Mouse (Mus musculus): ENCODE data around the gene Tnfsf10. TPM values are rescaled to one million over a fixed set of nuclear protein-coding genes. Genes with fewer than 3 reads are reported as not detected.

Gene Tnfsf10
- polyA plus RNA-seq, 1 experiment from 2014 or later = 1.4 TPM

- no peak overlapping the region for H3K4me3 ChIP-seq (ENCODE audit: inconsistent target)
- H3K79me2 ChIP-seq (ENCODE audit: inconsistent target) = no peaks in the 10 kb centered on the region
- H3K36me3 ChIP-seq (ENCODE audit: inconsistent target) = no peaks in the 10 kb centered on the region
- H3K27ac ChIP-seq = no peak overlapping the region
- WGBS (ENCODE audit: missing documents) = 5% methylated on average over 77 of the region's 77 CpGs
These were observed 55.2 kb downstream of the Tnfsf10 start for GRCm38 (mm10) chr3:27371725-27372650.

- Histone ChIP-seq H3K79me2 (ENCODE audit: inconsistent target) (no peaks in the 10 kb centered on the region), H3K36me3 (ENCODE audit: inconsistent target) (no peaks in the 10 kb centered on the region), H3K27ac (no peak overlapping the region), H3K4me3 (ENCODE audit: inconsistent target) (no peak overlapping the region)
- WGBS (ENCODE audit: missing documents) = 67% methylated on average over 9 of the region's 9 CpGs
These were observed 57.6 kb downstream of the Tnfsf10 start for GRCm38 (mm10) chr3:27374396-27374795.

- no peak overlapping the region for H3K4me3 ChIP-seq (ENCODE audit: inconsistent target)
- H3K79me2 ChIP-seq (ENCODE audit: inconsistent target) = no peaks in the 10 kb centered on the region
- no peak overlapping the region for H3K27ac ChIP-seq
- no peaks in the 10 kb centered on the region for H3K36me3 ChIP-seq (ENCODE audit: inconsistent target)
- 85% methylated on average over 4 of the region's 4 CpGs for whole genome bisulfite sequencing (ENCODE audit: missing documents)
These were observed 61.1 kb downstream of the Tnfsf10 start for GRCm38 (mm10) chr3:27377935-27378334.

- no peaks in the 10 kb centered on the region for H3K36me3 ChIP-seq (ENCODE audit: inconsistent target)
- no peak overlapping the region for H3K4me3 ChIP-seq (ENCODE audit: inconsistent target)
- H3K79me2 ChIP-seq (ENCODE audit: inconsistent target) = no peaks in the 10 kb centered on the region
- WGBS (ENCODE audit: missing documents) = 71% methylated on average over 3 of the region's 3 CpGs
- no peak overlapping the region for H3K27ac ChIP-seq
These were observed 68.0 kb downstream of the Tnfsf10 start for GRCm38 (mm10) chr3:27384836-27385235.

- Histone ChIP-seq H3K4me3 (ENCODE audit: inconsistent target) (no peak overlapping the region), H3K27ac (no peak overlapping the region), H3K79me2 (ENCODE audit: inconsistent target) (no peaks in the 10 kb centered on the region), H3K36me3 (ENCODE audit: inconsistent target) (no peaks in the 10 kb centered on the region)
- WGBS (ENCODE audit: missing documents) = 78% methylated on average over 1 of the region's 1 CpGs
These were observed 73.1 kb downstream of the Tnfsf10 start for GRCm38 (mm10) chr3:27389923-27390322.

Other genes with a start within 250 kb of the Tnfsf10 start
- gene Ect2, start 163.2 kb upstream of the Tnfsf10 start, polyA plus RNA-seq (2018) = 1.3 to 5.8 TPM (median 2.8 TPM) in 3 replicates
- 212 to 280 TPM (median 251 TPM) in 3 replicates for gene Nceh1, start 134.1 kb upstream of the Tnfsf10 start, polyA plus RNA-seq (2018)
- gene Ghsr, start 54.3 kb downstream of the Tnfsf10 start, polyA plus RNA-seq (2018) = not detected in 3 replicates